Mouse (Mus musculus): ENCODE measurements at regions not wholly inside any gene's neighbourhood (a gene's known extent, or its start where the extent isn't known, plus 50 kb on each side); places are given as distances from the start of the nearest gene placed in this dataset.

DNA sequence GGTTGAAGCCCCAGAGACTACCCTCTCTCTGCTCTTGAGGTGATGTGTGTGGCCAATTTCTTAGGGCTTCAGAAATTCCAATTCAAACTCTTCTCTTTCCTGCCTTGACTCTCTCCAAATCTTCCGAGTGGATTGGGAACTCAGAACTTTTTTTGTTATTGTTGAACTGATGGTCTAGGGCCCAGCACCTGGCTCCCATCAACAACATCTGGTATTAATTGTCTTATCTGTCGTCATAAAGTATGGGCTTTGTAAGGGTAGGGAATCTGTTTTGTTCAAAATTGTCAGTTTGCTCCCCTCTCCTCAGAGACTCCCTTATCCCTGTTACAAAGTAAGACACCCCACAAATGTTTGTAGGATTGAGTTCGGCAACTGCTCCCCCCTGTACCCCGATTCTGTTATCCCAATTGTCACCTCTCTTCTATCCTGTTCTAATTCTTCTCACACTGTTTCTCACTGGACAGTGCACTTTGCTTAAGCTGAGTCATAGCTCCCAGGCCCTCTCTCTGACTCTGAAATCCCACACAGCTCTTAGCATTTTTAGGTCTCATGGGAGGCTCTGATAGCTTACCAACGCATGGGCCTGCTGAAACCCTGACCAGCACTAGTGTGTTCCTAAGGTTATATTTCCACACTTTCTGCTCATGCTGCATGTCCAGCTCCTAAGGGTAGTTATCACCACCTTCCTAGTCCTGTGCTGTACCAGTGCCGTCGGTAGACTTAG, 478.9 kb downstream of the Ccdc171 start:
- no peak overlapping the region for H3K27ac ChIP-seq (ENCODE audit: insufficient read depth, low read length)
- TF ChIP-seq POLR2A (IDR thresholded peaks at IDR 0.05; ENCODE audit: extremely low read depth, insufficient read depth, low read length) (no peak), CTCF (IDR thresholded peaks at IDR 0.05; ENCODE audit: extremely low read depth, insufficient read depth, low read length) (no peak)
- no peaks in the 10 kb centered on the region for H3K4me1 ChIP-seq (ENCODE audit: control insufficient read depth, insufficient read depth, low read length)
- H3K4me3 ChIP-seq (ENCODE audit: insufficient read depth, low read length), result no peak overlapping the region

DNA sequence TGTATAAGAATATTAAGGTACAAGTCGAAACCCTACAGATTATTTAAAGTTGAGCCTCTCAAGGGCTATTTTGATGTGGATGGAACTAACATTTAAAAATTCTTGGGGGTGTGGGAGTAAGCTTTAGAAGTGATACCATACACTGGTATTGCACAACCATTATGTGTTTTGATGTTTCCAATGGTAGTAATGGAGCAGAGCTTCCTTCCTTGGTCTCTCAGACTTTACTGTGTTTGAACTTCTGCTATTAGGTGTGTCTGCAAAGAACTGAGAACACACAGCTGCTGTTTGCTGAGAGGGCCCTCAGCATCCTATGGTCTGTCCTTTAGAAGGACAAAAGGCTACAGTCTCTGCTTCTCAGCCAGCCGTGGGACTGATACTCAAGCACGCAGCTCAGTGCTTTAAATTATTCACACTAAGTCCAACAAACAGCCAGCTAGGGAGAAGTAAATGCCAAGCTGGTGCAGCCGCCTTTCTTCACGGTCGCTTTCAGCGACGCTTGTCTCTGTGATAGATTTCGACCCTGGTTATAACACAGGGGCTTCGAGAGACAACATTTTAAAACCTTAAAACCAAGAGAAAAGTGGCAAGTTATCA, 479.5 kb downstream of the Ccdc171 start:
- H3K4me1 ChIP-seq (ENCODE audit: control insufficient read depth, insufficient read depth, low read length), result no peaks in the 10 kb centered on the region
- H3K27ac ChIP-seq (ENCODE audit: insufficient read depth, low read length), result no peak overlapping the region
- no peak overlapping the region for H3K4me3 ChIP-seq (ENCODE audit: insufficient read depth, low read length)
- TF ChIP-seq POLR2A (IDR thresholded peaks at IDR 0.05; ENCODE audit: extremely low read depth, insufficient read depth, low read length) (no peak), CTCF (IDR thresholded peaks at IDR 0.05; ENCODE audit: extremely low read depth, insufficient read depth, low read length) (no peak)

DNA sequence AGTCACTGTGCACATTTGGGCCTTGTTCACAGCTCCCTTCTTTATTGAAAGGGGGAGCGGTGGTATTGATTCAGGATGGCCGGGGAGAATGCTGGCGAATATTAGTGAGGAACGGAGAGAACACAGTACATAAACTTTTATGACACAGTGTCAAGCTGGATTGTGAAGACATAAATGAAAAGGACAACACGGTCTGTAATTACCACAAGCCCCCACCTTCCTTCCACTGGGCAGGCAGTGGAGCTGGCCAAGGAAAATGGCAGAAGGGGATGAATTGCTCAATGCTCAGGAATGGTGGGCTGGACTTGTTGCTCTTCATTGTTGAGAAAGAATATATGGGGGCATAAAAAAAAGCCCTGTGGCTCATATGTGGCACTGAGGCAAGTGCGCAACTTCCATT, 486.6 kb downstream of the Ccdc171 start:
- Histone ChIP-seq H3K27ac (ENCODE audit: insufficient read depth, low read length) (no peak overlapping the region), H3K4me3 (ENCODE audit: insufficient read depth, low read length) (no peak overlapping the region), H3K4me1 (ENCODE audit: control insufficient read depth, insufficient read depth, low read length) (no peaks in the 10 kb centered on the region)
- TF ChIP-seq CTCF (IDR thresholded peaks at IDR 0.05; ENCODE audit: extremely low read depth, insufficient read depth, low read length) (no peak), POLR2A (IDR thresholded peaks at IDR 0.05; ENCODE audit: extremely low read depth, insufficient read depth, low read length) (no peak)

DNA sequence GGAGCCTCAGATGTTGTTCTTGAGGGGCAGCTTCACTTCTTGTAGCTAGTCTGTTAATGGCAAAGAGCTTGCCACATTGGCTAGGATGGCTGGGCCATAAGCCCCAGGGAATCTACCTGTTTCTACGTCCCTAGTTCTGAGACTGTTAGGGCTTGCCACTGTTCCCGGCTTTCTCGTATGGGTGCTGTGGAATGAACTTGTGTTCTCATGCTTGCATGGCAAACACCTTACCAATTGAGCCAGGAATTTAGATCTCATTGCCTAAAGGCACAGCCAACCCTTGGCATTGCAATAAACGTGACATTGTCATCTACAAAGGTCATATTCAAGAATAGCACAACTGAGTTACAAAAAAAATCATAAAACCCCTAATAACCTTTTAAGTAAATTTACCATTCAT, 489.8 kb downstream of the Ccdc171 start:
- no peak overlapping the region for H3K4me3 ChIP-seq (ENCODE audit: insufficient read depth, low read length)
- no peak for TF ChIP-seq POLR2A (IDR thresholded peaks at IDR 0.05; ENCODE audit: extremely low read depth, insufficient read depth, low read length)
- no peak for TF ChIP-seq CTCF (IDR thresholded peaks at IDR 0.05; ENCODE audit: extremely low read depth, insufficient read depth, low read length)
- no peaks in the 10 kb centered on the region for H3K4me1 ChIP-seq (ENCODE audit: control insufficient read depth, insufficient read depth, low read length)
- H3K27ac ChIP-seq (ENCODE audit: insufficient read depth, low read length), result no peak overlapping the region

DNA sequence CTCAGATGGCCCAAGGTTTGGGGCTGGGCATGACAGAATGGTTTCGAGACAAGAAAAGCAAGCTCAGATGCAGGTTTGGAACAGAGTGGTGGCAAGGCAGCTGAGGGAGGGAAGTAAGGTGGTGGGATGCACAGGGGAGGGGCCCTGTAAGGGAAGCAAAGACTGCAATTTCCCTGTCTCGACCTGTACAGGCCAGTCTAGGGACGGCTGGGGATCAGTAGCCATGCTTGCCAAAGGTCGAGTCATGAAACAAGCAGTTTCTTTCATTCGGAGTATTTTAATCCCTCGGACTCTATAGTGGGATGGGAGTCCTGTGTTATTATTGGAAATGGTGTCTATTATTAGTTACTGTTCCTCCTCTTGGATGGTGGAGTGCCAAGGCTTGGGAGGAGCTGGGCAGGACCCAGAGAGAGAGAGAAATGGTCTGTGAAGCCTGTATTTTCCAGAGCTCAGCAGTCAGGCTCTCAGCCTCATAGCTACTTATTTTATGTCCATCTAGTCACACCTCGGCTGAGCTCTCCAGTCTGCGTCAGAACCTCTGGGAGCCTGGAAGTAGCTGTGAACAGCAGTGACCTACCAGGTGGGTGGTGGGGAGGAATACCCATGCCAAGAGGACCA, 490.3 kb downstream of the Ccdc171 start:
- TF ChIP-seq CTCF (IDR thresholded peaks at IDR 0.05; ENCODE audit: extremely low read depth, insufficient read depth, low read length) (no peak), POLR2A (IDR thresholded peaks at IDR 0.05; ENCODE audit: extremely low read depth, insufficient read depth, low read length) (no peak)
- H3K4me3 ChIP-seq (ENCODE audit: insufficient read depth, low read length), result no peak overlapping the region
- no peaks in the 10 kb centered on the region for H3K4me1 ChIP-seq (ENCODE audit: control insufficient read depth, insufficient read depth, low read length)
- H3K27ac ChIP-seq (ENCODE audit: insufficient read depth, low read length), result no peak overlapping the region

DNA sequence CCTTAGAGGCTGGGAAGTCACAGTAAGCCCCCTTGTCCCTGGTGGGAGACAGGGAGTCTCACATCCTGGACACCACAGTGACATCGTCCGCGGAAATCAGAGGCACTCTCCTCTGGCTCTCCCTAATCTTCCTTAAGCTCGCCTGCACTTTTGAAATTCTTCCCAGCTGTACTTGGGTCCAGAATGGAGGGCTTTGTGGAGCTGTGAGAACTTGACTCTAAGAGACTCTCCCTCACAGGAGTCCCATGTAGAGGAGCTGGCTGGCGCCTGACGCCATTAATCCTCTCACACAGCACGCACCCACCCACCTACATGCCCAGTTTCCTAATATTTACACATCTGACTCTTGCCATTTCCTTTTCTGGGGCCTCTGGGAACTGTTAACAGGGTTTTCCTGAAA, 492.8 kb downstream of the Ccdc171 start:
- no peaks in the 10 kb centered on the region for H3K4me1 ChIP-seq (ENCODE audit: control insufficient read depth, insufficient read depth, low read length)
- TF ChIP-seq POLR2A (IDR thresholded peaks at IDR 0.05; ENCODE audit: extremely low read depth, insufficient read depth, low read length), result no peak
- no peak for TF ChIP-seq CTCF (IDR thresholded peaks at IDR 0.05; ENCODE audit: extremely low read depth, insufficient read depth, low read length)
- no peak overlapping the region for H3K4me3 ChIP-seq (ENCODE audit: insufficient read depth, low read length)
- H3K27ac ChIP-seq (ENCODE audit: insufficient read depth, low read length), result no peak overlapping the region

DNA sequence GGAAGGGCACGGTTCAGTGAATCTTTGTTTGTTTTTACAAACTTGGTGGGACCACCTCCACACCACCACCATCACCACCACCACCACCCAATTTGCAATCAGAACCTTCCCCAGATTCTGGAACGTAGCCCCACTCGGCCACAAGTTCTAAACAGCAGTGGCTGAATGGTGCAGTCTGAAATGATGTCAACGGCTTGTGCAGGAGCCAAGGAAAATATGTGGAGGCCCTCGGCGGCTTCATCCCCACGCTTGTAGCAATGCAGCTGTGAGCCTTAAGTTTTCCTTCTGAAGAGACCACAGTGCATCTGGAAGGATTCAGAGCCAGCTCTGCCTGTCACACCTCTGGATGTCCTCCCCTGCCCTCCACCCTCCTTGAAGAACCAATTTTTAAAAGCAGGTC, 493.4 kb downstream of the Ccdc171 start:
- Histone ChIP-seq H3K4me3 (ENCODE audit: insufficient read depth, low read length) (no peak overlapping the region), H3K27ac (ENCODE audit: insufficient read depth, low read length) (no peak overlapping the region), H3K4me1 (ENCODE audit: control insufficient read depth, insufficient read depth, low read length) (no peaks in the 10 kb centered on the region)
- TF ChIP-seq CTCF (IDR thresholded peaks at IDR 0.05; ENCODE audit: extremely low read depth, insufficient read depth, low read length) (no peak), POLR2A (IDR thresholded peaks at IDR 0.05; ENCODE audit: extremely low read depth, insufficient read depth, low read length) (no peak)

DNA sequence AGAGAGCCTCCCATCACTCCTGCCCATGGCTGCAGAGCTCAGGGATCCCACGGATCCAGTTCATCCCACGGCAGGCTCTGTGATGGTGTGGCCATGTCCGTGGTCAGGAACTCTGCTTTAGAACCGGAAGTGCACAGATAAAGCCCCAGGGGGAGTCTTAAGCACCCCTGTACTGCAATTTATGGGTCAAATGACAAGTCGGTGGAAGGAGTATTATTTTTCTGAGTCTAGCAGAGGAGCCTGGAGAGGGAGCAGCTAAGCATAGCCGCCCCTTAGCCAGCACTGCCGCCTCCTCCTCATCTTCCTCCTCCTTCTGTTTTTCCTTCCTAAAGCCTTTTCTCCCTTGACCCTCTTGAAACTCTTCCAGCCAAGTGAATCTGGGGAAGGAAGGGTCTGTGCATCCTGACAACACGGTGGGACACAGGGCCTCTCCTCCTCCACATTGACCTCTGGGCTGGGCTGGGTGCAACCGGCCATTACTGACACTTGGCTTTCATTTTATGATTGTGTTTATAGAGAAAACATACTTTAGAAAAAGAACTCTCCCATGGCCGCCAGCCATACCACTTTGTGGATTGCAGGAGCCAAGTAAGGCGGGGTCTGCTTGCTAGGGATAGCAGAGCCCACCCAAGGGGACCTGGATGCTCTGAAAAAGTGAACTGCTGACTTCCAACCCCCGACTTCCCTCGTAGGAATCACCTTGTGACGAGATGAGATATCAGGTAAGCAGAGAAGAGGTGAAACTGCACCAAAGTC, 494.3 kb downstream of the Ccdc171 start:
- H3K4me1 ChIP-seq (ENCODE audit: control insufficient read depth, insufficient read depth, low read length), result no peaks in the 10 kb centered on the region
- no peak overlapping the region for H3K27ac ChIP-seq (ENCODE audit: insufficient read depth, low read length)
- no peak overlapping the region for H3K4me3 ChIP-seq (ENCODE audit: insufficient read depth, low read length)
- TF ChIP-seq CTCF (IDR thresholded peaks at IDR 0.05; ENCODE audit: extremely low read depth, insufficient read depth, low read length), result no peak
- no peak for TF ChIP-seq POLR2A (IDR thresholded peaks at IDR 0.05; ENCODE audit: extremely low read depth, insufficient read depth, low read length)

DNA sequence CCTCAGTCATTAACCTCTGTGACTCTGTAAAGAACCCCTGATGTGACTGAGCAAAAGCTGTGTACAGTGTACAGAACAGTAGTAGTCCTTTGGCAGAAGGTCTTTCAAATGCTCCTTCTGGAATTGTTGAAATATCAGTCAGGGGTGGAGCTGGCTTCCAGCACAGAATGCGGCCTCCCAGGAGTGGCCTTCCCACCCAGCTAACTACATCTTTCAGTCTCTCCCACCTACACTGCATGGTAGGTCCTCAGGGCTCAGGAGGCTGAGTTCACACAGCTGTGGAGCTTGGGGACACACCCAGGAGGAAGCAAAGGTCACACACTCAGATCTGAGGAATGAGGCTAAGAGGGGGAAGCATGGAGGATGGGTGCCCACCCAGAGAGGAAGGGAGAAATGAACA, 495.3 kb downstream of the Ccdc171 start:
- TF ChIP-seq POLR2A (IDR thresholded peaks at IDR 0.05; ENCODE audit: extremely low read depth, insufficient read depth, low read length) (no peak), CTCF (IDR thresholded peaks at IDR 0.05; ENCODE audit: extremely low read depth, insufficient read depth, low read length) (no peak)
- no peak overlapping the region for H3K27ac ChIP-seq (ENCODE audit: insufficient read depth, low read length)
- H3K4me3 ChIP-seq (ENCODE audit: insufficient read depth, low read length), result no peak overlapping the region
- no peaks in the 10 kb centered on the region for H3K4me1 ChIP-seq (ENCODE audit: control insufficient read depth, insufficient read depth, low read length)

Data from cortical plate, adult 2 months (tissue).